Mouse (Mus musculus): ENCODE data around the gene Mptx1. TPM values are rescaled to one million over a fixed set of nuclear protein-coding genes. Genes with fewer than 3 reads are reported as not detected.
"Not testable (repeated sequence)": the region's sequence is repeated elsewhere in the genome, so short reads cannot be mapped to it uniquely, and the experiment has no call there.

Gene Mptx1
- 71.5 and 126 TPM in 2 replicates for polyA plus RNA-seq (2015; fragmentation: Nextera tagmentation; extraction: Ambion mirVana)

DNA sequence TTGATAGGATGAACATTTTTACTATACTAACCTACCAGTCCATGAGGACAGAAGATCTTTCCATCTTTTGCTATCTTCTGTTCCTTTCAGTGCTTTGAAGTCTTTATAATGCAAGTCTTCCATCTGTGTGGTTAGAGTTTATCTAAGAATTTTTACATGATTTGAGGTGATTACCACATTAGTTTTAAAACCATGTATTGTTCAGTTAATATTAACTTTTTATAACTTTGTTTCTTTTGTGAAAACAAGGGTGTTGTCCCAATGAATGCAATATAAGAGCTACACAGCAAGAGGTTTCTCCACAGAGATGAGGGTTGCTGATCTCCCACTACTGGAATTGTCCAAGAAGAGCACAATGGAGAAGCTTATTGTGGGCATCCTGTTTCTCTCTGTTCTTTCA lies at the start of gene Mptx1:
TSS of gene Mptx1 (plus strand) at position 301 of the 400 bp plus-strand sequence.
- Histone ChIP-seq H3K4me2 (replicated peaks; ENCODE audit: low read depth) (no peak within 1 kb of the TSS), H3K36me3 (ENCODE audit: control insufficient read depth, insufficient read depth) (no peaks in the 10 kb centered on the region), H3K9ac (ENCODE audit: low read depth, low read length) (no peak within 1 kb of the TSS), H3K9me3 (ENCODE audit: control insufficient read depth) (no peaks in the 10 kb centered on the region), H3K27me3 (replicated peaks; ENCODE audit: control insufficient read depth, insufficient read depth, low read length) (no peaks in the 10 kb centered on the region), H3K4me3 (ENCODE audit: low read depth, low read length) (no peak within 1 kb of the TSS), H3K4me1 (replicated peaks; ENCODE audit: control insufficient read depth, insufficient read depth, low read length) (no peaks in the 10 kb centered on the region), H3K27ac (ENCODE audit: low read depth, low read length) (no peak within 1 kb of the TSS)
- no peak for TF ChIP-seq CTCF (IDR thresholded peaks at IDR 0.05; ENCODE audit: low read depth)
- no peak for ATAC-seq

DNA sequence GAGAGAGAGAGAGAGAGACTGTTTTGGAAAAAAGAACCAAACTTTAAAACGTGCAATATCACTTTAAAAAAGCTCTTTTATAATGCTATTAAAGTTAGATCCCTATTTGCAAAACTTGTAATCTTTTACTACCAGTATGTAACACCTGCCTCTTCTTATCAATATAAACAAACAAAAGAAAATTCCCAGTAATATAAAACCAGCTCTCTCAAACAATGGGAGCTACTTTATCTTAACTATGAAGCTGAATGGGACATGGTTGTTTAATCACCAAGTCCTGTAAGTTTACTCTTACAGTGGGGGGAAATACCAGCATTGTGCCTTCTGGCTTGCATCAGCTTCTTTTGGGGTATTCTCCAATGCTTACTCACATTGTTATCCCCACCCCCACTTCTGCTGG lies 27.2 kb upstream of the Mptx1 start:
- Histone ChIP-seq H3K4me2 (replicated peaks; ENCODE audit: low read depth) (no peak overlapping the region), H3K4me3 (ENCODE audit: low read depth, low read length) (no peak overlapping the region), H3K9ac (ENCODE audit: low read depth, low read length) (no peak overlapping the region), H3K4me1 (replicated peaks; ENCODE audit: control insufficient read depth, insufficient read depth, low read length) (no peaks in the 10 kb centered on the region), H3K27ac (ENCODE audit: low read depth, low read length) (no peak overlapping the region), H3K9me3 (ENCODE audit: control insufficient read depth) (no peaks in the 10 kb centered on the region), H3K27me3 (replicated peaks; ENCODE audit: control insufficient read depth, insufficient read depth, low read length) (no peaks in the 10 kb centered on the region), H3K36me3 (ENCODE audit: control insufficient read depth, insufficient read depth) (no peaks in the 10 kb centered on the region)
- ATAC-seq: no peak
- TF ChIP-seq CTCF (IDR thresholded peaks at IDR 0.05; ENCODE audit: low read depth): no peak
- WGBS: 26% methylated on average over 1 of the region's 1 CpGs

DNA sequence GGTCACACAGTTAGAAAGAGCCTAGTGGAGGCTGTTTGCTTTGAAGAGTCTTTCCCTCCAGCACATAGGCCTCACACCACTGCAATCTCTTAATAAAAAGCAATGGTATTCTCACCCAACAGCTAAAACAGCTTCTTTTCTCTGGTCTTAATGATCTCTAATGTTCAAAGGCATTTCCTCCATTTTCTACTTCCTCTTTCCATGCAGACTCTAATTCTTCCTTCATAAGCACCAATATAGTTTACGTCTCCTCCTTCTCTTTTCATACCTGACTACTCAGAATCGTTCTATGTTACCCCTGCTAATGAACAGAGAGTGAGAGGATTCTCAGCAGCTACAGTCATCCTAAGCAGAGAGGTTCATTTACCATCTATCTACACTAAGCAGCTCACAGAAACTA lies 13.0 kb upstream of the Mptx1 start:
- H3K36me3 ChIP-seq (ENCODE audit: control insufficient read depth, insufficient read depth): no peaks in the 10 kb centered on the region
- no peak for ATAC-seq
- 77% methylated on average over 2 of the region's 2 CpGs for WGBS

DNA sequence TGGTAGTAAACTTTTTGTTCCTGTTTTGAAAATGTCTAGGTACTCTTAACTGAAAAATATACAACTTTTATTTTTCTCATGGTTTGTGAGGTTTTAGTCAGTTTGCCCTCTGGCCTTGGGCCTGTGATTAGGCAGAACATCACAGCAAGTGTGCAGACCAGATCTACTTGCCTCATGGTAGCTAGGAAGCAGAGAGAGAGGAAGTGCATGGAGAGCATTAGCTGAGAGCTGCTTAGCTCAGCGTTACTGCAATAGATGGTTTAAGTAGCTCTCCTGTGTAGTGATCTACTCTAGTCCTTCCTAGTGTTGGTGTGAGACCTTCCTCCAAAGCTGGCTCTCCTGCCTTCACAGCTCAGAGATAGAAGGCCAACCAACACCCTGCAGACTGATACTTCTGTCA lies 23.3 kb downstream of the Mptx1 start:
- WGBS: 79% methylated on average over 1 of the region's 1 CpGs

More for the DNA sequence above, 13.0 kb upstream of the Mptx1 start:
- H3K27me3 ChIP-seq (replicated peaks; ENCODE audit: control insufficient read depth, insufficient read depth, low read length): no peaks in the 10 kb centered on the region
- H3K4me2 ChIP-seq (replicated peaks; ENCODE audit: low read depth): no peak overlapping the region
- H3K4me3 ChIP-seq (ENCODE audit: low read depth, low read length): no peak overlapping the region
- H3K4me1 ChIP-seq (replicated peaks; ENCODE audit: control insufficient read depth, insufficient read depth, low read length): no peaks in the 10 kb centered on the region
- no peaks in the 10 kb centered on the region for H3K9me3 ChIP-seq (ENCODE audit: control insufficient read depth)
- no peak overlapping the region for H3K9ac ChIP-seq (ENCODE audit: low read depth, low read length)
- H3K27ac ChIP-seq (ENCODE audit: low read depth, low read length): no peak overlapping the region
- TF ChIP-seq CTCF (IDR thresholded peaks at IDR 0.05; ENCODE audit: low read depth): no peak

DNA sequence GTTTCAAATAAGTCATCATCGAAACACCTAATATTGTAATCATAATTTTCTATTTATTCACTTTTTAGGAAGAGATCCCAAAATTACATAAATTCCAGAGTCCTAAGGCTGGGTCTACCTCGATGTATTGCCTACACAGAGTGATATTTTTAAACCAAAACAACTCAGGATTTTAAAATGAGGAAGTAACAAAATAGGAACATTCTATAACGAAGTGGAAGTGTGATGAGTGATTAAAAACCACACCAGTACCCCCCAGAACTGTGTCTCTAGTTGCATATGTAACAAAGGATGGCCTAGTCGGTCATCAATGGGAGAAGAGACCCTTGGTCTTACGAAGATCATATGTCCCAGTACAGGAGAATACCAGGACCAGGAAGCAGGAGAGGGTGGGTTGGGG lies 24.3 kb downstream of the Mptx1 start:
- WGBS: 77% methylated on average over 5 of the region's 5 CpGs
- no peak for ATAC-seq
- no peak overlapping the region for H3K9ac ChIP-seq (ENCODE audit: low read depth, low read length)
- no peak overlapping the region for H3K27ac ChIP-seq (ENCODE audit: low read depth, low read length)
- no peak overlapping the region for H3K4me3 ChIP-seq (ENCODE audit: low read depth, low read length)
- H3K4me2 ChIP-seq (replicated peaks; ENCODE audit: low read depth): no peak overlapping the region
- TF ChIP-seq CTCF (IDR thresholded peaks at IDR 0.05; ENCODE audit: low read depth): no peak
- H3K9me3 ChIP-seq (ENCODE audit: control insufficient read depth): no peaks in the 10 kb centered on the region
- H3K4me1 ChIP-seq (replicated peaks; ENCODE audit: control insufficient read depth, insufficient read depth, low read length): no peaks in the 10 kb centered on the region
- no peaks in the 10 kb centered on the region for H3K36me3 ChIP-seq (ENCODE audit: control insufficient read depth, insufficient read depth)
- H3K27me3 ChIP-seq (replicated peaks; ENCODE audit: control insufficient read depth, insufficient read depth, low read length): no peaks in the 10 kb centered on the region

More for the DNA sequence above, 23.3 kb downstream of the Mptx1 start:
- H3K4me3 ChIP-seq (ENCODE audit: low read depth, low read length); H3K4me1 ChIP-seq (replicated peaks; ENCODE audit: control insufficient read depth, insufficient read depth, low read length); H3K27me3 ChIP-seq (replicated peaks; ENCODE audit: control insufficient read depth, insufficient read depth, low read length); H3K36me3 ChIP-seq (ENCODE audit: control insufficient read depth, insufficient read depth); H3K4me2 ChIP-seq (replicated peaks; ENCODE audit: low read depth); H3K9me3 ChIP-seq (ENCODE audit: control insufficient read depth); H3K9ac ChIP-seq (ENCODE audit: low read depth, low read length); ATAC-seq; H3K27ac ChIP-seq (ENCODE audit: low read depth, low read length): not testable (repeated sequence)

DNA sequence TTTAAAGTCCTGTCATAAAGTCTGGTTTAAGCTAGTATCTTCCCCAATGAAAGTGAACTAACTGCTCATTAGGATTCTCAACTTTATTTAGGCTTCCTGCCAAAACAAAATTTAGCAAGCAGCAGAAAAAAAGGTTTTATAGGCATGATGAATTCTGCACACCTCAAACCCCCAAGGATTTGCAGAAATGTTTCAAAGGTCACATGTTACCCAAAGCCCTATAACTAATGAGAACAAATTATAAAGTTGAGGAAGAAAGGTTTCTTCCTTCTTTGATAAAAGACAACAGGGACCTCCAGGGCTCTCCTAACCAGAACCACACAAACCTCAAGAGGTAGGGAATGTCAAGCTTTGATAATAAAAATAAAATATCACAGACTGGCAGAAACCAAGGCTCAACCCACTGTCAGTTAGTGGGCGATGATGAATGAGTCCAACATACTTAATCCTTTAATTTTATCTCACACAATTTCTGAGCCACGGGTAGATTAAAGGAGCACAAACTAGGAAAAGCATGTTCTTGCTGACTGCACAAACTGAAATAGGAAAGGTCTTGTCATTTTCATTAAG lies 34.6 kb downstream of the Mptx1 start, which contains the start of gene Olfr417:
TSS of gene Olfr417 (plus strand) at position 241 of the 570 bp plus-strand sequence.
- ATAC-seq: no peak
- Histone ChIP-seq H3K4me1 (replicated peaks; ENCODE audit: control insufficient read depth, insufficient read depth, low read length) (no peaks in the 10 kb centered on the region), H3K4me2 (replicated peaks; ENCODE audit: low read depth) (no peak within 1 kb of the TSS), H3K9me3 (ENCODE audit: control insufficient read depth) (no peaks in the 10 kb centered on the region), H3K36me3 (ENCODE audit: control insufficient read depth, insufficient read depth) (no peaks in the 10 kb centered on the region), H3K4me3 (ENCODE audit: low read depth, low read length) (no peak within 1 kb of the TSS), H3K27me3 (replicated peaks; ENCODE audit: control insufficient read depth, insufficient read depth, low read length) (no peaks in the 10 kb centered on the region), H3K9ac (ENCODE audit: low read depth, low read length) (no peak within 1 kb of the TSS), H3K27ac (ENCODE audit: low read depth, low read length) (no peak within 1 kb of the TSS)
- 74% methylated on average over 2 of the region's 2 CpGs for WGBS
- TF ChIP-seq CTCF (IDR thresholded peaks at IDR 0.05; ENCODE audit: low read depth): no peak

DNA sequence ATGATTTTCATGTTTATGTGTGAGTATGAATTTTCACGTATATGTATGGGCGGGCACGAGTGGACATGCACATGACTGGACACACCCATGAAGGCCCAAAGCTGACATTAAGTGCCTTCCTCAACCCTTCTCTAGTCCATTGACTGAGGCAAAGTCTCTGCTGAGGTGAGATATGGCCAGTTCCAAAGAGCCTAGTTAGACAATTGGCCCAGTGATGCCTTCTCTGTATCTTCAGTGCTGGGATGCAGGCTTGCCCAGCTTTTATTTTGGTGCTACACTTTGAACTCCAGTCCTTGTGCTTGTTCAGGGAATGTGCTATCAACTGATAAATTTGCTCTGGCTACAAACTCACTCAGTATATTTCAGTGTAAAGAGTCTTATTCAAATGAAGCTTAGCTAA lies 43.5 kb downstream of the Mptx1 start:
- no peak overlapping the region for H3K4me2 ChIP-seq (replicated peaks; ENCODE audit: low read depth)
- H3K9ac ChIP-seq (ENCODE audit: low read depth, low read length): no peak overlapping the region
- no peaks in the 10 kb centered on the region for H3K27me3 ChIP-seq (replicated peaks; ENCODE audit: control insufficient read depth, insufficient read depth, low read length)
- TF ChIP-seq CTCF (IDR thresholded peaks at IDR 0.05; ENCODE audit: low read depth): no peak
- no peak for ATAC-seq
- H3K4me1 ChIP-seq (replicated peaks; ENCODE audit: control insufficient read depth, insufficient read depth, low read length): no peaks in the 10 kb centered on the region
- 87% methylated on average over 3 of the region's 3 CpGs for WGBS
- no peak overlapping the region for H3K4me3 ChIP-seq (ENCODE audit: low read depth, low read length)
- H3K27ac ChIP-seq (ENCODE audit: low read depth, low read length): no peak overlapping the region
- no peaks in the 10 kb centered on the region for H3K9me3 ChIP-seq (ENCODE audit: control insufficient read depth)
- no peaks in the 10 kb centered on the region for H3K36me3 ChIP-seq (ENCODE audit: control insufficient read depth, insufficient read depth)

Other genes with a start within 250 kb of the Mptx1 start
- gene Olfr429, start 246.2 kb upstream of the Mptx1 start, polyA plus RNA-seq (2015; fragmentation: Nextera tagmentation; extraction: Ambion mirVana): not detected in 2 replicates
- gene Olfr427, start 233.6 kb upstream of the Mptx1 start, polyA plus RNA-seq (2015; fragmentation: Nextera tagmentation; extraction: Ambion mirVana): not detected in 2 replicates
- not detected in 2 replicates for gene Olfr231, start 209.4 kb upstream of the Mptx1 start, polyA plus RNA-seq (2015; fragmentation: Nextera tagmentation; extraction: Ambion mirVana)
- gene Olfr424, start 199.0 kb upstream of the Mptx1 start, polyA plus RNA-seq (2015; fragmentation: Nextera tagmentation; extraction: Ambion mirVana): not detected in 2 replicates
- not detected in 2 replicates for gene Olfr420, start 174.9 kb upstream of the Mptx1 start, polyA plus RNA-seq (2015; fragmentation: Nextera tagmentation; extraction: Ambion mirVana)
- 0.04 TPM in 1 of 2 replicates, not detected in the other for gene Spta1, start 157.7 kb upstream of the Mptx1 start, polyA plus RNA-seq (2015; fragmentation: Nextera tagmentation; extraction: Ambion mirVana)
- not detected in 2 replicates for gene Olfr419, start 78.5 kb upstream of the Mptx1 start, polyA plus RNA-seq (2015; fragmentation: Nextera tagmentation; extraction: Ambion mirVana)
- gene Olfr417, start 34.6 kb downstream of the Mptx1 start, polyA plus RNA-seq (2015; fragmentation: Nextera tagmentation; extraction: Ambion mirVana): not detected in 2 replicates
- not detected in 2 replicates for gene Olfr248, start 60.5 kb downstream of the Mptx1 start, polyA plus RNA-seq (2015; fragmentation: Nextera tagmentation; extraction: Ambion mirVana)
- not detected in 2 replicates for gene Olfr414, start 93.5 kb downstream of the Mptx1 start, polyA plus RNA-seq (2015; fragmentation: Nextera tagmentation; extraction: Ambion mirVana)
- not detected in 2 replicates for gene Olfr220, start 111.6 kb downstream of the Mptx1 start, polyA plus RNA-seq (2015; fragmentation: Nextera tagmentation; extraction: Ambion mirVana)
- 0.25 and 0.30 TPM in 2 replicates for gene Fmn2, start 171.3 kb downstream of the Mptx1 start, polyA plus RNA-seq (2015; fragmentation: Nextera tagmentation; extraction: Ambion mirVana)